Mouse (Mus musculus) ovary, postnatal 14 days (tissue): ENCODE measurements around the gene Glcci1.
A peak's percentile ranks its signal among the peaks of the same experiment; 100 is the strongest.

ENCODE experiments used
- DNase-seq: peaks from one replicate; pipeline ENCODE4 v3.0.0; 2022; ENCODE audit warnings: low spot score

The Glcci1 gene

GRCm38 (mm10) chr6:8509551-8509950 is at the start of gene Glcci1:
Gene Glcci1, plus strand, starts transcription at chr6:8509600.
- DNase-seq: peak; percentile 50

- DNase-seq: no peak
These were observed 47.0 kb upstream of the Glcci1 start for GRCm38 (mm10) chr6:8462447-8462846.

- no peak for DNase-seq
These were observed 44.0 kb upstream of the Glcci1 start for GRCm38 (mm10) chr6:8465388-8465787.

- no peak for DNase-seq
These were observed 43.4 kb upstream of the Glcci1 start for GRCm38 (mm10) chr6:8465985-8466384.

- no peak for DNase-seq
These were observed 41.6 kb upstream of the Glcci1 start for GRCm38 (mm10) chr6:8467667-8468337.

GRCm38 (mm10) chr6:8469918-8470317 is 39.5 kb upstream of the Glcci1 start:
- DNase-seq: no peak

GRCm38 (mm10) chr6:8472125-8472524 is 37.3 kb upstream of the Glcci1 start:
- DNase-seq: no peak

GRCm38 (mm10) chr6:8472915-8473314 is 36.5 kb upstream of the Glcci1 start:
- no peak for DNase-seq

GRCm38 (mm10) chr6:8473498-8473897 is 35.9 kb upstream of the Glcci1 start:
- peak; percentile 22 for DNase-seq

- DNase-seq: no peak
These were observed 35.1 kb upstream of the Glcci1 start for GRCm38 (mm10) chr6:8474316-8474715.

- no peak for DNase-seq
These were observed 34.6 kb upstream of the Glcci1 start for GRCm38 (mm10) chr6:8474820-8475219.

GRCm38 (mm10) chr6:8479176-8479575 is 30.2 kb upstream of the Glcci1 start:
- no peak for DNase-seq

- DNase-seq: no peak
These were observed 24.7 kb upstream of the Glcci1 start for GRCm38 (mm10) chr6:8484437-8485275.

GRCm38 (mm10) chr6:8485414-8486175 is 23.8 kb upstream of the Glcci1 start:
- no peak for DNase-seq

- DNase-seq: no peak
These were observed 22.9 kb upstream of the Glcci1 start for GRCm38 (mm10) chr6:8486391-8487043.

GRCm38 (mm10) chr6:8487044-8487853 is 22.2 kb upstream of the Glcci1 start:
- DNase-seq: no peak

GRCm38 (mm10) chr6:8488249-8488648 is 21.2 kb upstream of the Glcci1 start:
- no peak for DNase-seq

- DNase-seq: no peak
These were observed 20.1 kb upstream of the Glcci1 start for GRCm38 (mm10) chr6:8489266-8489665.

GRCm38 (mm10) chr6:8489938-8490585 is 19.3 kb upstream of the Glcci1 start:
- DNase-seq: no peak

- no peak for DNase-seq
These were observed 17.2 kb upstream of the Glcci1 start for GRCm38 (mm10) chr6:8492248-8492647.
